28 mouse cellular contexts compared by ENCODE assay signal in the genomic region with DNA sequence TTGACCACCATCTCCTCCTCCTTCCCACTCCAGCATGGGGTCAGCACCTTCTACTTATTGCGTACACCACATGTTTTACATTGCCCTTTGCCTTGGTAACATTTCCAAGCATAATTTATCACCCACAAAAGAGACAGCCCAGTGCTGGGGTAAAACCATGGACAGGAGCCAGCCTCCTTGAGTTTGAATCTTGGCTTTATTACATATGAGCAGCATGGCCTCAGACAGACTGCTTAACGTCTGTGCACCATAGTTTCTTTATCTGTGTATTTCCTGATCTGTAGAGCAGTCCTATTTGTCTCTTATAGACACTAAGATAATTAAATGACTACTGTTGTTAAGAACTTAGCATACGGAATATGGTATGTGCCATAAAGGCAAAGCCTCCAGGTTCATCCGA.
DNase-seq lines count a peak whose midpoint lies in the region; ATAC-seq and TF ChIP-seq lines count a peak whose summit lies in the region.
"Had no signal": no experiment of that assay in that cellular context is flagged by ENCODE, and none has a peak within 500 bp of the region (broad histone marks: within the 10 kb centered on the region; RNA-seq: fewer than 3 reads in every experiment).

No protein-coding gene starts in this region.

- H3K4me2 ChIP-seq in forebrain, embryonic 16.5 days (ENCODE audit: low read length): no peak overlapping the region
- H3K4me2 ChIP-seq: heart, embryonic 11.5 days; hindbrain, embryonic 13.5 days; limb, embryonic 12.5 days; liver, embryonic 15.5 days; lung, embryonic 15.5 days; midbrain, embryonic 12.5 days; neural tube, embryonic 13.5 days had no signal

- WGBS in kidney, adult 2 months: 66% methylated on average over 4 of the region's 4 CpGs
- 66% methylated on average over 4 of the region's 4 CpGs for WGBS in forebrain, embryonic 16.5 days

- H3K4me1 ChIP-seq in kidney, adult 2 months (ENCODE audit: control insufficient read depth, insufficient read depth, low read length): no peaks in the 10 kb centered on the region
- H3K4me1 ChIP-seq in forebrain, embryonic 16.5 days (replicated peaks; ENCODE audit: control insufficient read depth, insufficient read depth, low read length): no peaks in the 10 kb centered on the region
- H3K4me1 ChIP-seq: hindbrain, embryonic 13.5 days; liver, embryonic 15.5 days; lung, embryonic 15.5 days; midbrain, embryonic 12.5 days had no signal

- H3K27ac ChIP-seq in kidney, adult 2 months (ENCODE audit: insufficient read depth, low read depth, low read length): no peak overlapping the region
- peak overlapping the region; percentile 51; the same call in 1 of the 2 replicates for H3K27ac ChIP-seq in forebrain, embryonic 16.5 days (ENCODE audit: low read length)
- H3K27ac ChIP-seq in gastrocnemius, adult 2 months: no peak overlapping the region
- H3K27ac ChIP-seq: hindbrain, embryonic 13.5 days; limb, embryonic 12.5 days; liver, embryonic 15.5 days; lung, embryonic 15.5 days; midbrain, embryonic 12.5 days; neural tube, embryonic 13.5 days had no signal

- peak; percentile 20 for DNase-seq in embryo, embryonic 11 days
- no peak for DNase-seq in embryo, embryonic 9.5 days (ENCODE audit: extremely low spot score)
- peak; percentile 2 for DNase-seq in kidney, postnatal 14 days
- no peak for DNase-seq in kidney, adult 2 months
- peak; percentile 56 for DNase-seq in NIH3T3 (ENCODE audit: low read depth)
- no peak for DNase-seq in gastrocnemius, adult 2 months
- DNase-seq: adrenal gland, postnatal 25 days; cerebellum, adult 18-20 months; cerebellum, postnatal 14 days; gastrocnemius, postnatal 25 days; heart, adult 18-20 months; heart, postnatal 36 days; kidney, adult 9 months; kidney, postnatal 10 days; layer of hippocampus, postnatal 36 days; right cerebral cortex, postnatal 14 days; thymus, postnatal 4 days had no signal

- peak; percentile 90 for ATAC-seq in forebrain, embryonic 16.5 days
- ATAC-seq: intestine, embryonic 16.5 days had no signal

- intact Hi-C loops in gastrocnemius, adult 2 months (cut with DNase I): no loop called here

- no peak for TF ChIP-seq CTCF in kidney, adult 2 months (conservative IDR thresholded peaks at IDR 0.05; ENCODE audit: insufficient read depth, insufficient read length, low read depth, low read length)
- TF ChIP-seq CTCF in gastrocnemius, adult 2 months (IDR thresholded peaks at IDR 0.05): no peak

- no peak overlapping the region for H3K9ac ChIP-seq in forebrain, embryonic 16.5 days (replicated peaks; ENCODE audit: low read depth, low read length)
- H3K9ac ChIP-seq: hindbrain, embryonic 13.5 days; limb, embryonic 12.5 days; liver, embryonic 15.5 days; lung, embryonic 15.5 days; midbrain, embryonic 12.5 days; neural tube, embryonic 13.5 days had no signal

- H3K9me3 ChIP-seq in forebrain, embryonic 16.5 days (ENCODE audit: control insufficient read depth, low read length): no peaks in the 10 kb centered on the region
- H3K9me3 ChIP-seq: hindbrain, embryonic 13.5 days; limb, embryonic 12.5 days; liver, embryonic 15.5 days; lung, embryonic 15.5 days; midbrain, embryonic 12.5 days; neural tube, embryonic 13.5 days had no signal

- no peaks in the 10 kb centered on the region for H3K27me3 ChIP-seq in kidney, adult 2 months (replicated peaks; ENCODE audit: control insufficient read depth, insufficient read depth, low read length)
- H3K27me3 ChIP-seq in forebrain, embryonic 16.5 days (replicated peaks; ENCODE audit: control insufficient read depth, insufficient read depth, low read length): no peaks in the 10 kb centered on the region
- H3K27me3 ChIP-seq: hindbrain, embryonic 13.5 days; limb, embryonic 12.5 days; liver, embryonic 15.5 days; lung, embryonic 15.5 days; midbrain, embryonic 12.5 days; neural tube, embryonic 13.5 days had no signal

- no peaks in the 10 kb centered on the region for H3K36me3 ChIP-seq in kidney, adult 2 months (ENCODE audit: control insufficient read depth, insufficient read depth, low read length)
- no peaks in the 10 kb centered on the region for H3K36me3 ChIP-seq in forebrain, embryonic 16.5 days (ENCODE audit: control insufficient read depth, insufficient read depth)
- H3K36me3 ChIP-seq: hindbrain, embryonic 13.5 days; limb, embryonic 12.5 days; liver, embryonic 15.5 days; lung, embryonic 15.5 days; midbrain, embryonic 12.5 days; neural tube, embryonic 13.5 days had no signal

- H3K4me3 ChIP-seq in kidney, adult 2 months (ENCODE audit: insufficient read depth, low read depth, low read length): no peak overlapping the region
- H3K4me3 ChIP-seq in forebrain, embryonic 16.5 days (replicated peaks; ENCODE audit: low read length): no peak overlapping the region
- no peak overlapping the region for H3K4me3 ChIP-seq in gastrocnemius, adult 2 months
- H3K4me3 ChIP-seq: erythroblast, embryonic 14.5 days; hindbrain, embryonic 13.5 days; limb, embryonic 12.5 days; liver, embryonic 15.5 days; lung, embryonic 15.5 days; midbrain, embryonic 12.5 days; myocyte; neural tube, embryonic 13.5 days had no signal

- TF ChIP-seq POLR2A in kidney, adult 2 months (IDR thresholded peaks at IDR 0.05; ENCODE audit: low read depth, low read length): no peak

Comparison
In these comparisons a context has a peak if more than half of its experiments do, and no peak if none do; other contexts are left out.
1. DNase-seq: peak in embryo, embryonic 11 days (single experiment), kidney, postnatal 14 days (single experiment) and NIH3T3 (single experiment); none in embryo, embryonic 9.5 days (single experiment), kidney, adult 2 months (single experiment) and gastrocnemius, adult 2 months (single experiment).